Mouse (Mus musculus): ENCODE results near the gene Rcl1. TPM values are rescaled to one million over a fixed set of nuclear protein-coding genes. Genes with fewer than 3 reads are reported as not detected.
A peak's percentile ranks its signal among the peaks of the same experiment; 100 is the strongest.

The Rcl1 gene
- polyA plus RNA-seq (2016; fragmentation: Nextera tagmentation; extraction: Ambion mirVana) = 38.9 and 64.4 TPM in 2 replicates

DNA sequence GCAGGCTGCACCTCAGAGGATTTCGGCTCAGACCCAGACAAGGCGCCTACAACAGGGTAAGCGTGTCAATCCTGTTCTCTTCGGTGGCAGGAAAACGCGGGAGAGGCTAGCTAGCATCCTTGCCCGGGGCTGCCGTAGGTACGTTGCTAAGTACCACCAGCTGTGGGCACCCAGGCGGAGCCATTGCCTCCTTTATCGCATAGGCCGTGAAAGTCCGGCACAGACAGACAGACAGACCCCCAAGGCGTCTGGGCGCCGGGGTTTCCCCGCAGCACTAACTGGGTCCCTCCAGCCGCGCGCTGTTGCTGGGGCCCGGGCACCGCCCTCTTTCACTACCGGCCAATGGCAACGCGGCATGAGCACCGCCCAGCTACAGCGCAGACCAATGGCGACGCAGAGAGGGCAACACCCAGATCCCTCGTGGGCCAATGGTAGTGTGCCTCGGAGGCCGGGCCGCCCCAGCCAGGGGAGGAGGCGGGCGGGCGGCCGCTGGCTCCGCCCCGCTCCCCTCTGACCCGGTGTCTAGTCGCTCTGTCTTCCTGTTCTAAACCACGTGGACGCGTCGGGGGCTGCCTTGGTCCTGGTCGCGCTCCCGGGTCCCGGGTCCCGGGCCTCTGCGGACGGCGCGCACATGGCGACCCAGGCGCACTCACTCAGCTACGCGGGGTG lies at the start of gene Rcl1:
Rcl1 (plus strand) TSS at position 502 of the 669 bp plus-strand sequence.
- Histone ChIP-seq H3K4me1 (peaks cover 23% of the 10 kb centered on the region), H3K4me3 (peak within 1 kb of the TSS; percentile 98), H3K9me3 (no peaks in the 10 kb centered on the region), H3K27me3 (ENCODE audit: insufficient read depth, poor library complexity, severe bottlenecking) (no peaks in the 10 kb centered on the region), H3K36me3 (no peaks in the 10 kb centered on the region), H3K27ac (peak within 1 kb of the TSS; percentile 91)
- peak; percentile 99 for DNase-seq (ENCODE audit: low spot score)
- under 1% methylated on average over 58 of the region's 58 CpGs for WGBS

DNA sequence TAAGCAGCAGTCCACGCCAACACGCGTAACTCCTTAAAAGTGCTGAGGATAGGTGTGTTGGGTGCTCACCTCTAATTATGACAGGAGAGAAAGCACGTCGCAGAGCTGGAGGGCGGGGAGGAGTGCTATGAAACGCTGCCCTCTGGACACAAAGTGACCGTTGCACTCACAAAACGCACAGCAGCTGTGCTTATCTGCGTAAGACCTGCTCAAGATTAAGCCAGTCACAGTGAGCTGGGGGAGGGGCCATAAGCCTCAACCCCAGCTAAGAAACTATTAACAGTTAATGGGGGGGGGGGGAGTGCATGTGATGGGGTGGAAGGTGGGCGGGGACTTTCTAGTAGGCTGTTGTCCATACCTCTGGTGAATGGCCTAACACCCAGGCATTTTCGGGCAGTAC lies 48.4 kb upstream of the Rcl1 start:
- Histone ChIP-seq H3K4me1 (peaks cover 24% of the 10 kb centered on the region), H3K9me3 (no peaks in the 10 kb centered on the region), H3K36me3 (no peaks in the 10 kb centered on the region), H3K27ac (no peak overlapping the region), H3K27me3 (ENCODE audit: insufficient read depth, poor library complexity, severe bottlenecking) (no peaks in the 10 kb centered on the region), H3K4me3 (no peak overlapping the region)
- 65% methylated on average over 12 of the region's 12 CpGs for WGBS
- DNase-seq (ENCODE audit: low spot score) = no peak

DNA sequence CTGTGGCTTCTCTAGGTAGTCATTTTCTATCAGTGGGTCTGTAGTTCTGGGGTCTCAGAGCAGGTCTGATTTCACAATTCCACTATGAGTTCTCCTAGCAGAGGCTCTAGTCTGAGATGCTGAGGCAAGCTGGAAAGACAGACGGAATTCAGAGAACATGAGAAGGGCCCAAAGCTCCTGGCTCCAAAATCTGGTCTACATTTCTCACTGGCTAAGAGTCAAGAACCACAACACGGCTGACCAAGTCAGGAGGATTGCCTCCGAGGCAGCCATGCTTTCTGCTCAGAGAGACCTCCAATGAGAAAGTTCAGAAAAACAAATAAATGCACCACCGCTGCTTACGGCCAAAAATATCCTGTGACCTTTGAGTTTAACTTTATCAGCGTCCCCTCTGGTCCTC lies 46.6 kb upstream of the Rcl1 start:
- H3K9me3 ChIP-seq = no peaks in the 10 kb centered on the region
- 0 out of 2 replicates have a peak, but pooled peaks cover 15% of the 10 kb centered on the region for H3K4me1 ChIP-seq
- 75% methylated on average over 6 of the region's 6 CpGs for WGBS
- DNase-seq (ENCODE audit: low spot score) = no peak
- no peaks in the 10 kb centered on the region for H3K27me3 ChIP-seq (ENCODE audit: insufficient read depth, poor library complexity, severe bottlenecking)
- no peaks in the 10 kb centered on the region for H3K36me3 ChIP-seq
- no peak overlapping the region for H3K4me3 ChIP-seq
- no peak overlapping the region for H3K27ac ChIP-seq

DNA sequence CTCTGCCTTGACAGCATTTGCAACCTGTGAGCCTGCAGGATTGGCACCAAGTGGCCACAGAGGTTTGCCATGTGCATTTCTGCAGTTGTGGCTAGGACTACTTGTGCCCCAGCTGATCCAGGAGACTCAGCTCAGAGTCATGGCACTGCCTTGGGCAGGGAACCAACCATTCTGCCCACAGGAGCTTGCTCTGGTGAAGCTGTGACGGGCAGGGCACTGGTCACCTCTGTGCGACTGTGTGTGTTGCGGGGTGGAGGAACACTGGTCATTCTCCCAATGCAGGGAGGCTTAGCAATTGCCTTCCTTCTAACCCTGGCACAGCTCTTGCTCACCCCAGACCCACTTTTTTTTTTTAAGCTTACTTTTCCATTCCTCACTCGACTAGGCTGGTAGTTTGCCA lies 45.7 kb upstream of the Rcl1 start:
- no peak for DNase-seq (ENCODE audit: low spot score)
- Histone ChIP-seq H3K27ac (no peak overlapping the region), H3K27me3 (ENCODE audit: insufficient read depth, poor library complexity, severe bottlenecking) (no peaks in the 10 kb centered on the region), H3K4me3 (no peak overlapping the region), H3K36me3 (no peaks in the 10 kb centered on the region), H3K9me3 (no peaks in the 10 kb centered on the region), H3K4me1 (peaks cover 15% of the 10 kb centered on the region; the same call in 1 of the 2 replicates)
- WGBS = 82% methylated on average over 4 of the region's 4 CpGs

GRCm38 (mm10) chr19:29058741-29059140 lies 42.4 kb upstream of the Rcl1 start:
- Histone ChIP-seq H3K36me3 (no peaks in the 10 kb centered on the region), H3K4me1 (no peaks in the 10 kb centered on the region; the same call in 1 of the 2 replicates), H3K27me3 (ENCODE audit: insufficient read depth, poor library complexity, severe bottlenecking) (no peaks in the 10 kb centered on the region), H3K27ac (no peak overlapping the region), H3K4me3 (no peak overlapping the region), H3K9me3 (no peaks in the 10 kb centered on the region)
- DNase-seq (ENCODE audit: low spot score) = no peak
- 80% methylated on average over 5 of the region's 5 CpGs for WGBS

DNA sequence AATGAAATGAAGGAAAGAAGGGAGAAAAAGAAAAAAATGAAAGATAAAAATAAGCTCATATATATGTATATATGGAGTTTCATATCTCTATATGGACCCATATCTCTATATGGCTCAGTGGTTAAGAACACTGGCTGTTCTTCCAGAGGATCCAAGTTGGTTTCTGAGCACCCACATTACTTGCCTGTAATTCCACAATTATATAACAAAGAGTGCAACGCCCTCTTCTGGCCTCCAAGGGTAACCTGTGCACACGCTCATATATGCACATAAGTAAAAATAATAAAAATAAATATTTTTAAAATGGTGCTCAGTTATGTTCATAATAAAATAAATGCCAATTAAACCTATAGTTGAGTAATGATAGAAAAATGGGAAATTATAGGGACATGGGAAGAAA lies 41.5 kb upstream of the Rcl1 start:
- Histone ChIP-seq H3K36me3 (no peaks in the 10 kb centered on the region), H3K9me3 (no peaks in the 10 kb centered on the region), H3K27me3 (ENCODE audit: insufficient read depth, poor library complexity, severe bottlenecking) (no peaks in the 10 kb centered on the region), H3K27ac (no peak overlapping the region), H3K4me1 (peaks cover 3% of the 10 kb centered on the region; the same call in 1 of the 2 replicates), H3K4me3 (no peak overlapping the region)
- 76% methylated on average over 2 of the region's 2 CpGs for WGBS
- no peak for DNase-seq (ENCODE audit: low spot score)

DNA sequence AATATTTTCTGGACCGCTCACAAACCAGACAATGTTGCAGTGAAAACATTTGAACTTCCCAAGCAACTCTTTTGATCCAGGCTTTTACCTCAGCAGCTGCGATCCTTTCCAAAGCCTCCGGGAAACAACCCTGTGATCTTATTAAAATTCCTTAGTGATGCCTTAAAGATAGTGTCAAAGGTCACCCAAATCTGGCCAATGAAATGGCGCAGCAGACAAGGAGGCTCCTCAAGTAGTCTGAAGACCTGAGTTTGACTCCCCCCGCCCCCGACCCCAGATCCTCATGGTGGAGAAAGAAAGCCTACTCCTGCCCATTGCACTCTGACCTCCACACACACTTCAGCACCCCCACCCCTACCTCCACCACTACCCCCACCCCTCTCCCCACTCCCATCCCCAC lies 40.9 kb upstream of the Rcl1 start:
- no peak for DNase-seq (ENCODE audit: low spot score)
- Histone ChIP-seq H3K36me3 (no peaks in the 10 kb centered on the region), H3K4me3 (no peak overlapping the region), H3K9me3 (no peaks in the 10 kb centered on the region), H3K27ac (no peak overlapping the region), H3K4me1 (peaks cover 3% of the 10 kb centered on the region; the same call in 1 of the 2 replicates), H3K27me3 (ENCODE audit: insufficient read depth, poor library complexity, severe bottlenecking) (no peaks in the 10 kb centered on the region)
- 42% methylated on average over 6 of the region's 6 CpGs for WGBS

GRCm38 (mm10) chr19:29063009-29063408 lies 38.2 kb upstream of the Rcl1 start:
- H3K4me3 ChIP-seq = no peak overlapping the region
- WGBS = 80% methylated on average over 5 of the region's 5 CpGs
- peaks cover 13% of the 10 kb centered on the region; the same call in 1 of the 2 replicates for H3K4me1 ChIP-seq
- H3K27ac ChIP-seq = 0 out of 2 replicates have a peak overlapping the region, but pooled peaks have one; percentile 25
- no peak for DNase-seq (ENCODE audit: low spot score)
- H3K36me3 ChIP-seq = no peaks in the 10 kb centered on the region
- no peaks in the 10 kb centered on the region for H3K27me3 ChIP-seq (ENCODE audit: insufficient read depth, poor library complexity, severe bottlenecking)
- no peaks in the 10 kb centered on the region for H3K9me3 ChIP-seq

DNA sequence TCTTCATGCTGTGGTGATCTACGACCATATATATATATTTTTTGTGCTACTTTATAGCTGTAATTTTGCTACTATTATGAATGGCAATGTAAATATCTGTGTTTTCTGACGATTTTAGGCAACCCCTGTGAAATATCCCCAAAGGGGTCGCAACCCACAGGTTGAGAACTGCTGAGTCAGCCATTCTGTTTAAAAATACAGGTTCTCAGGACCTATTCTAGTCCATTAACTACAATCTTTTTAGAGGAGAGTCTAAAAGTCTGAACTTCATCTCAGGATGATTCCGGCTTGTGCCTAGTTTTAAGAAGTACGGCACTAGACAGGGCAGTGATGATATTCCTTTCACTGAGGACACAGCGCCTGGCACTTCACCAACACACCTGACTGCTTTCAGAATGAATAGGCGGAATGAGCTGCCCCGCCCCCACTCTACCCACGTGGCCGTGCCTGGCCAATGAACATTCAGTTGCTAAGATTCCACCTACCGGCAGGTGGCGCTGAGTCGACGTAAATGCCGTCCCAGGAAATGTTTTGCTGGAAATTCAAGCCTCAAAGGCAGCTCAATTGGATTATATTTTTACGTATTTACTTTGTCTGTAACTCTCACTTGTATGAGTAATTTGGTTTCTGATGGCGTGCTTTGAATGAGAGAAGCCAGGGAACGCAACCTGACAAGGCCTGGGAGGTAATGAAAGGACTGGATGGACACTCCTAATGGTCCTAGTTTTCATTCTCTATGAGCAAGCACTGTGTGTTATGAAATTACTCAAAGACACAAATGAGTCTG lies 37.4 kb upstream of the Rcl1 start:
- H3K4me1 ChIP-seq = peaks cover 13% of the 10 kb centered on the region; the same call in 1 of the 2 replicates
- H3K27me3 ChIP-seq (ENCODE audit: insufficient read depth, poor library complexity, severe bottlenecking) = no peaks in the 10 kb centered on the region
- H3K36me3 ChIP-seq = no peaks in the 10 kb centered on the region
- H3K9me3 ChIP-seq = no peaks in the 10 kb centered on the region
- WGBS = 15% methylated on average over 18 of the region's 18 CpGs
- peak; percentile 96 for DNase-seq (ENCODE audit: low spot score)
- H3K27ac ChIP-seq = peak overlapping the region; percentile 83
- peak overlapping the region; percentile 41 for H3K4me3 ChIP-seq

DNA sequence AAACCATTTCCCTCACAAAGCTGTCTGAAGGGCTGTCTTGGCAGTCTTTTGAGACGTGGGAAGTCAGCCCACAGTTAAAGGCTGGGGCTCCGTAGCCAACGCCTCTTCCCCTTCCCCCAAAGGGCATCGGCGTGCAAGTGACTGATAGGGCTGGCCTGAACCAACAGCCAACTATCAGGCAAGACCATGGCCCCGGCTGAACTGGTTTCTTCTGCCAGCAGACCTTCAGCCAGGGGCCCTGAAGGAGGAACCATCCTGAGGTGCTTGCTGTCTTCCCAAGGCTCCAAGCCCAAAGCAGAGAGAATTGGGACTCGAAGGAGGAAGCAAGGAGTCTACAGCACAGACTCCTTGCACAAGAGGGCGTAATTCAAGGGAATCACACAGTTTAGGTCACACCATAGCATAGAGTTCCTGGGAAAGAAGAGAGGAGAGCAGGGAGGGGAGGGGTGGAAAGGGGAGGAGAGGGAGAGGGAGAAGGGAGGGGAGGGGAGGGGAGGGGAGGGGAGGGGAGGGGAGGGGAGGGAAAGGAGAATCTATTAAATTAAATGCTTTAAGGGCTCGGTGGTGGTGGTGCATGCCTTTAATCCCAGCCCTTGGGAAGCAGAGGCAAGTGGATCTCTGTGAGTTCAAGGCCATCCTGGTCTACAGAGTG lies 36.6 kb upstream of the Rcl1 start:
- no peaks in the 10 kb centered on the region for H3K36me3 ChIP-seq
- no peaks in the 10 kb centered on the region for H3K9me3 ChIP-seq
- 51% methylated on average over 9 of the region's 9 CpGs for WGBS
- no peaks in the 10 kb centered on the region for H3K27me3 ChIP-seq (ENCODE audit: insufficient read depth, poor library complexity, severe bottlenecking)
- H3K4me3 ChIP-seq = 0 out of 2 replicates have a peak overlapping the region, but pooled peaks have one; percentile 0
- peak; percentile 92 for DNase-seq (ENCODE audit: low spot score)
- H3K27ac ChIP-seq = peak overlapping the region; percentile 83
- H3K4me1 ChIP-seq = peaks cover 18% of the 10 kb centered on the region; the same call in 1 of the 2 replicates

DNA sequence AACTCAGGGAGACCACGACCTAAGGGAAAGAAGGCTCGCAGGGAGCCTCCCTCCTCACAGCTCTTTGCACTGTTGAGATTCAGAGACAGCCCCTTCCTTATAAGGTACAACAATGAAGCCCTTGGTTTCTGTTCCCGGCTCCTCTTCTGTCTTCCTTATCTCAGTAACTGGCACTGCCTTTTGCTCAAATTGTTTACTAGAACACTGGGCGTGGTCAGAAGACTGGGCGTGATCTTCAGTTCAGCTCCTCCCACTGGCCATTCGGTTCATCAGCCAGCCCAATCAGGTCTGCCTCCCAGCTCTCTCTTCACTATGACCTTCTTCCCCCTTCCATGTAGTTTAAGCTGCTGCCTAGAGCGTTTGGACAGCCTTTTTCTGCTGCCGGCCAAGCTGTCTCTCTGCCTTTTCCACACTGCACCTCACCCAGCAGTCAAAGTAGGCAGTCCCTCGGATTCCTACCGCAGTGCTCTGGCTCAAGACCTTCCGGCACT lies 34.1 kb upstream of the Rcl1 start:
- Histone ChIP-seq H3K4me3 (peak overlapping the region; percentile 54), H3K4me1 (peaks cover 18% of the 10 kb centered on the region; the same call in 1 of the 2 replicates), H3K36me3 (no peaks in the 10 kb centered on the region), H3K27me3 (ENCODE audit: insufficient read depth, poor library complexity, severe bottlenecking) (no peaks in the 10 kb centered on the region), H3K9me3 (no peaks in the 10 kb centered on the region), H3K27ac (peak overlapping the region; percentile 87)
- peak; percentile 95 for DNase-seq (ENCODE audit: low spot score)
- WGBS = 6% methylated on average over 11 of the region's 11 CpGs

DNA sequence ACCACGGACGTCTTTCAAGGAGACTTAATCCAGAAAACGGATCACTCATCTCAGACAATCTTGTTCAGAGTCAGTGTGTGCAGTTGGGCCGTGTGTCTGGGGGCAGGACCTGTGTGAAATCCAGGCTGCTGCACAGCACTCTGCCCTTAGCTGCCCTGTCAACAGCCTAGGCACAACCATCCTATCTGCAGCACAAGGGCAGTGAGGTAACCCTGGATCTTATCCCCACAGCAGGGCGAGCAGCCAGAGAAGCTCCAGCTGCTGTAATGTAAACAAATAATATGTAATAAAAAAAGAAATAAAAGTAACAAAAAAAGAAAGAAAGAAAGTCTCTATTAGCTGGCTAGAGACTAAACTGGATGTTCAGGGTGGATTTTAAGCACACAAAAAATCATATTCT lies 32.0 kb upstream of the Rcl1 start:
- Histone ChIP-seq H3K36me3 (no peaks in the 10 kb centered on the region), H3K27ac (no peak overlapping the region), H3K4me3 (no peak overlapping the region), H3K27me3 (ENCODE audit: insufficient read depth, poor library complexity, severe bottlenecking) (no peaks in the 10 kb centered on the region), H3K9me3 (no peaks in the 10 kb centered on the region), H3K4me1 (peaks cover 20% of the 10 kb centered on the region; the same call in 1 of the 2 replicates)
- DNase-seq (ENCODE audit: low spot score) = no peak
- 61% methylated on average over 5 of the region's 5 CpGs for WGBS

All from heart, embryonic 10.5 days (tissue).